Mouse (Mus musculus) layer of hippocampus, adult 2 months (tissue): ENCODE measurements around the gene Rnf141. TPM values are rescaled to one million over a fixed set of nuclear protein-coding genes. Genes with fewer than 3 reads are reported as not detected.
A peak's percentile ranks its signal among the peaks of the same experiment; 100 is the strongest.

Experiments
- DNase-seq, 2 experiments: peaks; one replicate each; pipeline ENCODE4 v3.0.0; 2022; ENCODE audit warnings: low spot score in 2 of 2
- H3K27ac ChIP-seq: fragments of 200-600 bp; 2 replicates; pipeline ENCODE4 v1.8.1; 2022
- H3K4me3 ChIP-seq: fragments of 200-600 bp; 2 replicates; pipeline ENCODE4 v1.8.1; 2022; ENCODE audit warnings: mild to moderate bottlenecking
- CTCF ChIP-seq: fragments of 200-600 bp; conservative IDR thresholded peaks from 2 replicates; pipeline ENCODE4 v1.8.1; 2022; ENCODE audit warnings: antibody characterized with exemption, mild to moderate bottlenecking, moderate library complexity
- long read RNA-seq, 2 experiments: library from polyadenylated mRNA; stranded (forward); transcript quantifications; one replicate each; pipeline ENCODE4 v2.0.0; 2021; ENCODE audit warnings: borderline mapping rate in 2 of 2
- total RNA-seq, 2 experiments: library from RNA; stranded (reverse); gene quantifications; 2 replicates each; pipeline ENCODE4 v1.2.3; 2021

Rnf141 gene
- 10 to 100 TPM; 83.4 to 90.6 TPM for total RNA-seq
- long read RNA-seq, experiment 1, full-length matches to known transcripts, result 18 of 37 reads
- long read RNA-seq, experiment 1, partial matches to known transcripts, result 1 of 37 reads
- long read RNA-seq, experiment 1, other reads (novel, unspliced or antisense), result 18 of 37 reads
- long read RNA-seq, experiment 2, full-length matches to known transcripts, result 26 of 43 reads
- long read RNA-seq, experiment 2, partial matches to known transcripts, result 2 of 43 reads
- long read RNA-seq, experiment 2, other reads (novel, unspliced or antisense), result 15 of 43 reads

GRCm38 (mm10) chr7:110843916-110844874 is at the start of gene Rnf141:
Gene Rnf141 (minus strand): TSS chr7:110844457.
- peak; percentile 76 for TF ChIP-seq CTCF

GRCm38 (mm10) chr7:110891501-110891986 is 47.3 kb upstream of the Rnf141 start:
- DNase-seq, result peak; percentile 3 to 12
- no peak for TF ChIP-seq CTCF
- H3K4me3 ChIP-seq, result no peak overlapping the region
- H3K27ac ChIP-seq, result peak overlapping the region; percentile 64

More at GRCm38 (mm10) chr7:110843916-110844874, at the start of gene Rnf141:
- Histone ChIP-seq H3K27ac (peak within 1 kb of the TSS; percentile 86), H3K4me3 (peak within 1 kb of the TSS; percentile 85)
- peak; percentile 92 to 94 for DNase-seq

GRCm38 (mm10) chr7:110881746-110882333 is 37.6 kb upstream of the Rnf141 start:
- no peak for TF ChIP-seq CTCF
- no peak overlapping the region for H3K4me3 ChIP-seq
- DNase-seq, result no peak
- no peak overlapping the region for H3K27ac ChIP-seq

GRCm38 (mm10) chr7:110878028-110878427 is 33.8 kb upstream of the Rnf141 start:
- Histone ChIP-seq H3K27ac (no peak overlapping the region), H3K4me3 (no peak overlapping the region)
- no peak for TF ChIP-seq CTCF
- no peak for DNase-seq

GRCm38 (mm10) chr7:110876965-110877364 is 32.7 kb upstream of the Rnf141 start:
- no peak overlapping the region for H3K27ac ChIP-seq
- H3K4me3 ChIP-seq, result no peak overlapping the region
- DNase-seq, result no peak
- no peak for TF ChIP-seq CTCF

- no peak overlapping the region for H3K4me3 ChIP-seq
- no peak for DNase-seq
- TF ChIP-seq CTCF, result no peak
- no peak overlapping the region for H3K27ac ChIP-seq
Measured at GRCm38 (mm10) chr7:110868807-110869206, 24.6 kb upstream of the Rnf141 start.

GRCm38 (mm10) chr7:110867116-110867515 is 22.9 kb upstream of the Rnf141 start:
- no peak overlapping the region for H3K4me3 ChIP-seq
- TF ChIP-seq CTCF, result no peak
- no peak overlapping the region for H3K27ac ChIP-seq
- DNase-seq, result no peak

- no peak overlapping the region for H3K4me3 ChIP-seq
- no peak overlapping the region for H3K27ac ChIP-seq
- TF ChIP-seq CTCF, result no peak
Measured at GRCm38 (mm10) chr7:110866021-110866420, 21.8 kb upstream of the Rnf141 start.

GRCm38 (mm10) chr7:110865570-110865969 is 21.3 kb upstream of the Rnf141 start:
- no peak for TF ChIP-seq CTCF
- no peak overlapping the region for H3K4me3 ChIP-seq
- DNase-seq, result no peak

More at GRCm38 (mm10) chr7:110866021-110866420, 21.8 kb upstream of the Rnf141 start:
- no peak for DNase-seq

GRCm38 (mm10) chr7:110865038-110865437 is 20.8 kb upstream of the Rnf141 start:
- no peak for DNase-seq
- no peak for TF ChIP-seq CTCF
- no peak overlapping the region for H3K4me3 ChIP-seq
- no peak overlapping the region for H3K27ac ChIP-seq

More at GRCm38 (mm10) chr7:110865570-110865969, 21.3 kb upstream of the Rnf141 start:
- no peak overlapping the region for H3K27ac ChIP-seq

- TF ChIP-seq CTCF, result no peak
- DNase-seq, result no peak
- Histone ChIP-seq H3K4me3 (no peak within 1 kb of the TSS), H3K27ac (no peak within 1 kb of the TSS)
Measured at GRCm38 (mm10) chr7:110862751-110863289, 18.6 kb upstream of the Rnf141 start, which contains the start of gene Lyve1. Gene Lyve1 (minus strand): TSS chr7:110863239.

GRCm38 (mm10) chr7:110860129-110860528 is 15.9 kb upstream of the Rnf141 start:
- Histone ChIP-seq H3K4me3 (no peak overlapping the region), H3K27ac (no peak overlapping the region)
- TF ChIP-seq CTCF, result no peak
- no peak for DNase-seq
